Mouse (Mus musculus) hindbrain, embryonic 14.5 days (tissue): ENCODE results near the gene Gfod1. TPM values are rescaled to one million over a fixed set of nuclear protein-coding genes. Genes with fewer than 3 reads are reported as not detected.

ENCODE experiments used
- ATAC-seq: fragments of 200-750 bp; cut with Nextera tagmentation; 2 replicates; pipeline ENCODE4 v1.8.0; 2017; ENCODE audit warnings: moderate number of reproducible peaks, mild to moderate bottlenecking, moderate TSS enrichment, moderate library complexity; ENCODE audit not compliant: low FRiP score
- DNase-seq: peaks from one replicate; pipeline ENCODE4 v3.0.0-alpha.2; 2015; ENCODE audit warnings: low spot score
- H3K27ac ChIP-seq: fragments of 300-500 bp; sonication (generic); 2 replicates; pipeline ENCODE4 v1.5.1; 2014; ENCODE audit warnings: mild to moderate bottlenecking, moderate library complexity
- H3K27me3 ChIP-seq: fragments of 300-500 bp; sonication (generic); 2 replicates; pipeline ENCODE4 v1.6.1; 2014; ENCODE audit warnings: mild to moderate bottlenecking, low read length, mixed read lengths; ENCODE audit not compliant: control insufficient read depth, insufficient read depth
- H3K36me3 ChIP-seq: fragments of 300-500 bp; sonication (generic); replicated peaks from 2 replicates; pipeline ENCODE4 v1.6.1; 2014; ENCODE audit not compliant: control insufficient read depth, insufficient read depth
- H3K4me1 ChIP-seq: fragments of 300-500 bp; sonication (generic); replicated peaks from 2 replicates; pipeline ENCODE4 v1.6.1; 2014; ENCODE audit warnings: antibody characterized with exemption, low read length, mixed read lengths; ENCODE audit not compliant: control insufficient read depth, insufficient read depth
- H3K4me2 ChIP-seq: fragments of 300-500 bp; sonication (generic); replicated peaks from 2 replicates; pipeline ENCODE4 v1.6.1; 2014; ENCODE audit warnings: mild to moderate bottlenecking, moderate library complexity
- H3K4me3 ChIP-seq: fragments of 300-500 bp; sonication (generic); replicated peaks from 2 replicates; pipeline ENCODE4 v1.5.1; 2014; ENCODE audit warnings: mild to moderate bottlenecking, low read length
- H3K9ac ChIP-seq: fragments of 300-500 bp; sonication (generic); 2 replicates; pipeline ENCODE4 v1.6.1; 2014
- H3K9me3 ChIP-seq: fragments of 300-500 bp; sonication (generic); 2 replicates; pipeline ENCODE4 v1.6.1; 2016; ENCODE audit warnings: low read length; ENCODE audit not compliant: control insufficient read depth
- WGBS: fragments of 180-500 bp; shearing (Covaris S2); extraction: QIAGEN DNeasy Blood & Tissue Kit; methylation state at CpG from one replicate; pipeline ENCODE4 v1.1.7; 2014; 5-methylcytosine and 5-hydroxymethylcytosine counted together
- polyA plus RNA-seq: library from polyadenylated mRNA; unstranded; fragments of >200 nt; fragmentation: Nextera tagmentation; extraction: Ambion mirVana; gene quantifications from 2 replicates; pipeline ENCODE4 v1.2.1, GENCODE M21; 2014

Gfod1 gene
- polyA plus RNA-seq, 1 experiment from 2014 or later: 3.7 TPM

- no peak overlapping the region for H3K9ac ChIP-seq
- H3K4me1 ChIP-seq: peaks cover 19% of the 10 kb centered on the region; the same call in 1 of the 2 replicates
- ATAC-seq (peak; percentile 57; the same call in 1 of the 2 replicates), DNase-seq (no peak)
- H3K4me2 ChIP-seq: no peak overlapping the region
- 44% methylated on average over 6 of the region's 6 CpGs for WGBS
- peak overlapping the region; percentile 49; the same call in 1 of the 2 replicates for H3K27ac ChIP-seq
- H3K9me3 ChIP-seq: no peaks in the 10 kb centered on the region
- H3K36me3 ChIP-seq: no peaks in the 10 kb centered on the region
- no peak overlapping the region for H3K4me3 ChIP-seq
- H3K27me3 ChIP-seq: no peaks in the 10 kb centered on the region
These were observed 14.9 kb downstream of the Gfod1 start for GRCm38 (mm10) chr13:43289076-43289475.

GRCm38 (mm10) chr13:43288444-43288843, 15.5 kb downstream of the Gfod1 start:
- no peak for DNase-seq
- Histone ChIP-seq H3K9ac (no peak overlapping the region), H3K4me3 (no peak overlapping the region), H3K36me3 (no peaks in the 10 kb centered on the region), H3K4me1 (peaks cover 19% of the 10 kb centered on the region; the same call in 1 of the 2 replicates), H3K9me3 (no peaks in the 10 kb centered on the region), H3K27ac (no peak overlapping the region), H3K27me3 (no peaks in the 10 kb centered on the region), H3K4me2 (no peak overlapping the region)
- 49% methylated on average over 4 of the region's 4 CpGs for WGBS
- no peak for ATAC-seq

DNA sequence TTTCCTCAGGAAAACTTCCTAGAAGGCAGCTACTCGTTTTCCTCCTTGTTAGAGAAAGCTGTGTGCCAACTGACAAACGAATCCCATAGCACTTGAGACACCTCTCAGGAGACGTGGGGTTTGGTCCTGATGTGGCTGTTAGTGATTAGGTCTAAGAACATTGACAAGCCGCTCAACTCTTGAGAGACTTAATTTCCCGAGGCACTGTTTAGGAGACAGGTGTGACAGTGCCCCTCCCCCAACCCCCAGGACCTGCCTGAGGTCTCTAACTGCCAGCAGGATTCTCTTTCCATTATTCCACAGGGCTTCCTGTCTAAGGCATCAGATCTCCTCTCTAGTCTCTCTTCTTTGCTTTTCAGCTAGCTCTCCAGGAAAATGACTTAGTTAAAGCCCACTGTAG, 15.9 kb downstream of the Gfod1 start:
- Histone ChIP-seq H3K9ac (no peak overlapping the region), H3K9me3 (no peaks in the 10 kb centered on the region), H3K36me3 (no peaks in the 10 kb centered on the region), H3K27me3 (no peaks in the 10 kb centered on the region), H3K4me1 (peaks cover 19% of the 10 kb centered on the region; the same call in 1 of the 2 replicates), H3K4me3 (no peak overlapping the region), H3K27ac (no peak overlapping the region), H3K4me2 (no peak overlapping the region)
- WGBS: 44% methylated on average over 5 of the region's 5 CpGs
- DNase-seq (no peak), ATAC-seq (no peak)

- 71% methylated on average over 7 of the region's 7 CpGs for WGBS
- H3K27ac ChIP-seq: no peak overlapping the region
- no peak overlapping the region for H3K4me2 ChIP-seq
- no peaks in the 10 kb centered on the region for H3K27me3 ChIP-seq
- no peak overlapping the region for H3K9ac ChIP-seq
- no peak for ATAC-seq
- DNase-seq: no peak
- no peaks in the 10 kb centered on the region for H3K9me3 ChIP-seq
- peaks cover 19% of the 10 kb centered on the region; the same call in 1 of the 2 replicates for H3K4me1 ChIP-seq
- H3K36me3 ChIP-seq: no peaks in the 10 kb centered on the region
- no peak overlapping the region for H3K4me3 ChIP-seq
These were observed 17.1 kb downstream of the Gfod1 start for GRCm38 (mm10) chr13:43286836-43287235.

DNA sequence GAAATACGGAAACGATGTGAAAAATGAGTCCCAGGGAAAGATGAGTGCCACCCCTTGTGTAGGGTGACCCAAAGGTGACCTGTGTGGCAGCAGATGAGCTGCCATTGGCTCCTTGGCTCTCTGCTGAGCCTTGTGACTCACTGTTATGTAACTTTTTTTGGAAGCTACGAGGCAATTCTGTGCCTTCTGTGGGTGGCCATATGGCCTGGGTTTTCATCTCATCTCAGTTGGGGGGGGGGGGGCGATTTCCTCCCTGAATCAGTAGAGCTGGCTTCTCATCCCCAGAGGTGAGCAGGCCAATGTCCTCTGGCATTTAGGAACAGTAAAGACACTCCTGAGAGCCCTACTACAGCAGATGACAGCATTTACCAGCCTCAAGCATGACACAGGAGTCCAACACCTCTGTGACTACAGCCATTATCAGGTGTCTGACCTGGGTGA, 19.2 kb downstream of the Gfod1 start:
- peaks cover 19% of the 10 kb centered on the region; the same call in 1 of the 2 replicates for H3K4me1 ChIP-seq
- WGBS: 62% methylated on average over 4 of the region's 4 CpGs
- no peak overlapping the region for H3K27ac ChIP-seq
- no peak overlapping the region for H3K4me2 ChIP-seq
- no peaks in the 10 kb centered on the region for H3K9me3 ChIP-seq
- no peaks in the 10 kb centered on the region for H3K36me3 ChIP-seq
- no peak overlapping the region for H3K4me3 ChIP-seq
- H3K27me3 ChIP-seq: no peaks in the 10 kb centered on the region
- no peak overlapping the region for H3K9ac ChIP-seq
- DNase-seq: no peak
- ATAC-seq: no peak

GRCm38 (mm10) chr13:43273906-43274305, 30.1 kb downstream of the Gfod1 start:
- DNase-seq: no peak

GRCm38 (mm10) chr13:43272303-43273135, 31.5 kb downstream of the Gfod1 start:
- H3K27me3 ChIP-seq: no peaks in the 10 kb centered on the region
- H3K4me1 ChIP-seq: no peaks in the 10 kb centered on the region
- DNase-seq (no peak), ATAC-seq (no peak)
- H3K9ac ChIP-seq: no peak overlapping the region
- no peak overlapping the region for H3K4me2 ChIP-seq
- H3K36me3 ChIP-seq: no peaks in the 10 kb centered on the region
- WGBS: 81% methylated on average over 13 of the region's 13 CpGs
- H3K27ac ChIP-seq: no peak overlapping the region
- H3K9me3 ChIP-seq: no peaks in the 10 kb centered on the region
- H3K4me3 ChIP-seq: no peak overlapping the region

More at GRCm38 (mm10) chr13:43273906-43274305, 30.1 kb downstream of the Gfod1 start:
- Histone ChIP-seq H3K9me3 (no peaks in the 10 kb centered on the region), H3K27me3 (no peaks in the 10 kb centered on the region), H3K36me3 (no peaks in the 10 kb centered on the region), H3K9ac (no peak overlapping the region), H3K27ac (no peak overlapping the region), H3K4me2 (no peak overlapping the region), H3K4me1 (no peaks in the 10 kb centered on the region), H3K4me3 (no peak overlapping the region)
- no peak for ATAC-seq
- 75% methylated on average over 14 of the region's 14 CpGs for WGBS

GRCm38 (mm10) chr13:43271481-43271880, 32.5 kb downstream of the Gfod1 start:
- no peak overlapping the region for H3K27ac ChIP-seq
- no peak for DNase-seq
- WGBS: 79% methylated on average over 9 of the region's 9 CpGs
- no peaks in the 10 kb centered on the region for H3K9me3 ChIP-seq
- no peak for ATAC-seq
- no peak overlapping the region for H3K9ac ChIP-seq
- no peaks in the 10 kb centered on the region for H3K27me3 ChIP-seq
- no peak overlapping the region for H3K4me3 ChIP-seq
- H3K36me3 ChIP-seq: no peaks in the 10 kb centered on the region
- H3K4me2 ChIP-seq: no peak overlapping the region
- H3K4me1 ChIP-seq: no peaks in the 10 kb centered on the region

DNA sequence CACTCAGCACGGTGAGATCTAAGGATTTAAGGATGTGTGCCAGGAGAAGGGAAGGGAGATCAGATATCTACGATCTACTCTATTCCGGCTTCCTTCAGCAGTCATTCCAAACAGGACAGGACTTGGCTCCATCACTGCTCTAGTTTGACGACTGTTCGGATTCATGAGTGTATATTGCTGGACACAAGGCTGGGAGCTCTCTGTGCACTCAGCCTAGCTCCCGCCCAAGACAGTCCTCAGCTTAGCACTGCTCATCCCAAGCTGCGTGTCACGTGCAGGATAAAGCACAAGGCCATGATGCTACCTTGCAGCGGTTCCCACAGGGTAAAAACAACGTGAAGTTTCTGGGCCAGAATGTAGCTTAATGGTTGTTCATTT, 33.8 kb downstream of the Gfod1 start:
- Histone ChIP-seq H3K36me3 (no peaks in the 10 kb centered on the region), H3K27ac (no peak overlapping the region), H3K4me3 (no peak overlapping the region), H3K9me3 (no peaks in the 10 kb centered on the region), H3K27me3 (no peaks in the 10 kb centered on the region), H3K4me2 (no peak overlapping the region), H3K9ac (no peak overlapping the region), H3K4me1 (peaks cover 3% of the 10 kb centered on the region; the same call in 1 of the 2 replicates)
- 67% methylated on average over 10 of the region's 10 CpGs for WGBS
- ATAC-seq (no peak), DNase-seq (no peak)
